Mouse (Mus musculus): ENCODE results near the gene Foxf1. TPM values are rescaled to one million over a fixed set of nuclear protein-coding genes. Genes with fewer than 3 reads are reported as not detected.

Foxf1 gene
- polyA plus RNA-seq, 2 experiments: 0.28 to 0.54 TPM

GRCm38 (mm10) chr8:121086004-121086900, 2.1 kb downstream of the Foxf1 start:
- no peak for ATAC-seq (ENCODE audit: low FRiP score, low read depth)
- no peak for DNase-seq (ENCODE audit: low spot score)
- H3K4me1 ChIP-seq (ENCODE audit: control insufficient read depth, insufficient read depth, low read length): peaks cover 12% of the 10 kb centered on the region
- no peak overlapping the region for H3K4me2 ChIP-seq (replicated peaks; ENCODE audit: low read depth, low read length, severe bottlenecking)
- H3K4me3 ChIP-seq (replicated peaks; ENCODE audit: low read length): no peak overlapping the region
- H3K27me3 ChIP-seq (ENCODE audit: control insufficient read depth, insufficient read depth, low read length): peaks cover 100% of the 10 kb centered on the region
- no peaks in the 10 kb centered on the region for H3K9me3 ChIP-seq (ENCODE audit: control insufficient read depth, low read length)
- H3K36me3 ChIP-seq (ENCODE audit: control insufficient read depth, insufficient read depth, low read length): no peaks in the 10 kb centered on the region
- no peak for TF ChIP-seq POLR2A (IDR thresholded peaks at IDR 0.05; ENCODE audit: borderline replicate concordance, extremely low read depth, insufficient read depth, insufficient read length)
- no peak overlapping the region for H3K9ac ChIP-seq (ENCODE audit: low read depth, low read length, severe bottlenecking)
- H3K27ac ChIP-seq (replicated peaks; ENCODE audit: low read depth, low read length): no peak overlapping the region
- 26% methylated on average over 19 of the region's 19 CpGs for WGBS

- ATAC-seq (ENCODE audit: low FRiP score, low read depth) (no peak), DNase-seq (ENCODE audit: low spot score) (no peak)
- Histone ChIP-seq H3K27ac (replicated peaks; ENCODE audit: low read depth, low read length) (no peak overlapping the region), H3K4me1 (ENCODE audit: control insufficient read depth, insufficient read depth, low read length) (peaks cover 6% of the 10 kb centered on the region), H3K9me3 (ENCODE audit: control insufficient read depth, low read length) (no peaks in the 10 kb centered on the region), H3K9ac (ENCODE audit: low read depth, low read length, severe bottlenecking) (no peak overlapping the region), H3K36me3 (ENCODE audit: control insufficient read depth, insufficient read depth, low read length) (no peaks in the 10 kb centered on the region), H3K4me2 (replicated peaks; ENCODE audit: low read depth, low read length, severe bottlenecking) (no peak overlapping the region), H3K4me3 (replicated peaks; ENCODE audit: low read length) (no peak overlapping the region), H3K27me3 (ENCODE audit: control insufficient read depth, insufficient read depth, low read length) (peaks cover 94% of the 10 kb centered on the region)
- no peak for TF ChIP-seq POLR2A (IDR thresholded peaks at IDR 0.05; ENCODE audit: borderline replicate concordance, extremely low read depth, insufficient read depth, insufficient read length)
- 4% methylated on average over 8 of the region's 8 CpGs for WGBS
These were observed 4.1 kb downstream of the Foxf1 start for GRCm38 (mm10) chr8:121088281-121088680.

- H3K36me3 ChIP-seq (ENCODE audit: control insufficient read depth, insufficient read depth, low read length): no peaks in the 10 kb centered on the region
- TF ChIP-seq POLR2A (IDR thresholded peaks at IDR 0.05; ENCODE audit: borderline replicate concordance, extremely low read depth, insufficient read depth, insufficient read length): no peak
- peaks cover 92% of the 10 kb centered on the region for H3K27me3 ChIP-seq (ENCODE audit: control insufficient read depth, insufficient read depth, low read length)
- ATAC-seq (ENCODE audit: low FRiP score, low read depth): no peak
- no peaks in the 10 kb centered on the region for H3K9me3 ChIP-seq (ENCODE audit: control insufficient read depth, low read length)
- H3K27ac ChIP-seq (replicated peaks; ENCODE audit: low read depth, low read length): no peak overlapping the region
- WGBS: 2% methylated on average over 37 of the region's 40 CpGs
- peaks cover 3% of the 10 kb centered on the region for H3K4me1 ChIP-seq (ENCODE audit: control insufficient read depth, insufficient read depth, low read length)
- no peak for DNase-seq (ENCODE audit: low spot score)
- no peak overlapping the region for H3K4me2 ChIP-seq (replicated peaks; ENCODE audit: low read depth, low read length, severe bottlenecking)
- no peak overlapping the region for H3K9ac ChIP-seq (ENCODE audit: low read depth, low read length, severe bottlenecking)
- no peak overlapping the region for H3K4me3 ChIP-seq (replicated peaks; ENCODE audit: low read length)
These were observed 4.9 kb downstream of the Foxf1 start for GRCm38 (mm10) chr8:121088871-121089630.

- no peak overlapping the region for H3K9ac ChIP-seq (ENCODE audit: low read depth, low read length, severe bottlenecking)
- H3K4me3 ChIP-seq (replicated peaks; ENCODE audit: low read length): no peak overlapping the region
- WGBS: 6% methylated on average over 32 of the region's 32 CpGs
These were observed 5.6 kb downstream of the Foxf1 start for GRCm38 (mm10) chr8:121089631-121090380.

GRCm38 (mm10) chr8:121090716-121091115, 6.5 kb downstream of the Foxf1 start:
- no peak for TF ChIP-seq POLR2A (IDR thresholded peaks at IDR 0.05; ENCODE audit: borderline replicate concordance, extremely low read depth, insufficient read depth, insufficient read length)
- Histone ChIP-seq H3K4me2 (replicated peaks; ENCODE audit: low read depth, low read length, severe bottlenecking) (no peak overlapping the region), H3K4me3 (replicated peaks; ENCODE audit: low read length) (no peak overlapping the region), H3K36me3 (ENCODE audit: control insufficient read depth, insufficient read depth, low read length) (no peaks in the 10 kb centered on the region), H3K9me3 (ENCODE audit: control insufficient read depth, low read length) (no peaks in the 10 kb centered on the region), H3K9ac (ENCODE audit: low read depth, low read length, severe bottlenecking) (no peak overlapping the region), H3K27ac (replicated peaks; ENCODE audit: low read depth, low read length) (no peak overlapping the region), H3K4me1 (ENCODE audit: control insufficient read depth, insufficient read depth, low read length) (no peaks in the 10 kb centered on the region), H3K27me3 (ENCODE audit: control insufficient read depth, insufficient read depth, low read length) (peaks cover 75% of the 10 kb centered on the region)
- ATAC-seq (ENCODE audit: low FRiP score, low read depth) (no peak), DNase-seq (ENCODE audit: low spot score) (no peak)
- WGBS: 0% methylated on average over 1 of the region's 1 CpGs

More at GRCm38 (mm10) chr8:121089631-121090380, 5.6 kb downstream of the Foxf1 start:
- no peak for ATAC-seq (ENCODE audit: low FRiP score, low read depth)
- peaks cover 84% of the 10 kb centered on the region for H3K27me3 ChIP-seq (ENCODE audit: control insufficient read depth, insufficient read depth, low read length)
- no peak for DNase-seq (ENCODE audit: low spot score)
- no peak overlapping the region for H3K27ac ChIP-seq (replicated peaks; ENCODE audit: low read depth, low read length)
- H3K36me3 ChIP-seq (ENCODE audit: control insufficient read depth, insufficient read depth, low read length): no peaks in the 10 kb centered on the region
- no peak for TF ChIP-seq POLR2A (IDR thresholded peaks at IDR 0.05; ENCODE audit: borderline replicate concordance, extremely low read depth, insufficient read depth, insufficient read length)
- H3K4me1 ChIP-seq (ENCODE audit: control insufficient read depth, insufficient read depth, low read length): no peaks in the 10 kb centered on the region; the same call in 1 of the 2 replicates
- H3K9me3 ChIP-seq (ENCODE audit: control insufficient read depth, low read length): no peaks in the 10 kb centered on the region
- no peak overlapping the region for H3K4me2 ChIP-seq (replicated peaks; ENCODE audit: low read depth, low read length, severe bottlenecking)

All from limb, embryonic 14.5 days (tissue).